Mouse (Mus musculus) MEL-GATA-1-ER (cell line): ENCODE measurements around the gene Zfp646.
"Not testable (repeated sequence)": the region's sequence is repeated elsewhere in the genome, so short reads cannot be mapped to it uniquely, and the experiment has no call there.

ENCODE experiments used
- DNase-seq: peaks from one replicate; pipeline ENCODE4 v3.0.0-alpha.2; 2012; ENCODE audit warnings: low read depth; ENCODE audit errors: extremely low read depth

Zfp646 gene

DNA sequence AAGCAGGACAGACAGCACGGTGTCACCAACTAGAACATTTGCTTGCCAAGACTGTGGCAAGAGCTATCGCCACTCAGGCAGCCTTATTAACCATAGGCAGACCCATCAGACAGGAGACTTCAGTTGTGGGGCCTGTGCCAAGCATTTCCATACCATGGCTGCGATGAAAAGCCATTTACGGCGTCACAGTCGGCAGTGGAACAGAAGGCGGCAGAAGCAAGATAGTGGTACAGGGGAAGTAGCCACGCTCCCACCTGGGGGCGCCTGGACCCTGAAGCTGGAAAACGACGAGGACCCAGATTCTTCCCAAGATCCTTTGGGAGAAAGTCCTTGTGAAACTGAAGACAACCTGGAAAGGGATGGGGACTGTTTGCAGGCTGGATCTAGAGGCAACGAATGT lies 4.4 kb downstream of the Zfp646 start:
- no peak for DNase-seq

DNA sequence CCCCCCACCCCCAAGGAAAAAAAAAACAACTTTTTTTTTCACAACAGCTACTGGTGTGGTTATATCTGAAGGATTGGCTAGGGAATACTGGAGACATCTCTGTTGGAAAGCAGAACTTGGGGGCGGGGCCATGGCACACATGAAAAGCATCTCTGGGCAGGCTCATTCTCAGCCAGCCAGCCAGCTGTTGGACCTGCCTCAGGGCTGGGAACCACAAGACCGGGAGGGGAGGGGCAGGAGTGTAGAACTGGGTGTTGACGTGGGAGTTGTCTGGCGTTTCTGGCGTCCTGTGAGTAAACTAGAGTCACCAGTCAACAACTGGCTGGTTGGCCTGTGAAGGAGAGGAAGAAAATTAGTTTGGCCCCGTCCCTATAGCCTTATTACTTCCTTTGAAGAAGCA lies 9.9 kb downstream of the Zfp646 start:
- DNase-seq: no peak

DNA sequence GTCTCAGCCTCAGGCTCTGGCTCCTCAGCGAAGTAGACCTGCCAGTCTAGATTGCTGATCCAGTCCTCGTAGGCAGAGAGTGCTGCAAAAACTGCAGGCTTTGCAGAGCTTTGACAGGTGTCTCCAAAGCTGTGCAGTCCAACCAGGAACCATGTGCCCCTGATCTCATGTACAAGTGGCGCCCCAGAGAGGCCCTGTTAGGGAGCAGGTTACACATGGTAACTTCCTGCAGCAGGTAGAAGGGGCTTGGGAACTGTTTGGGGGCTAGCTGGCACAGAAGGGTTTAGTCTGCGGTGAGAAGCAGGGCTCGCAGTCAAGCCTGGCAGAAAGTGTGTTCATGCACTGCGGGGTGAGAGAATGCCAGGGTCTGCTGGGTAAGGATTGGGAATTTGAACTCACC lies 10.5 kb downstream of the Zfp646 start:
- DNase-seq: no peak

- DNase-seq: no peak
These were observed 11.2 kb downstream of the Zfp646 start for GRCm38 (mm10) chr7:127887191-127887590.

- DNase-seq: no peak
These were observed 11.8 kb downstream of the Zfp646 start for GRCm38 (mm10) chr7:127887781-127888180.

DNA sequence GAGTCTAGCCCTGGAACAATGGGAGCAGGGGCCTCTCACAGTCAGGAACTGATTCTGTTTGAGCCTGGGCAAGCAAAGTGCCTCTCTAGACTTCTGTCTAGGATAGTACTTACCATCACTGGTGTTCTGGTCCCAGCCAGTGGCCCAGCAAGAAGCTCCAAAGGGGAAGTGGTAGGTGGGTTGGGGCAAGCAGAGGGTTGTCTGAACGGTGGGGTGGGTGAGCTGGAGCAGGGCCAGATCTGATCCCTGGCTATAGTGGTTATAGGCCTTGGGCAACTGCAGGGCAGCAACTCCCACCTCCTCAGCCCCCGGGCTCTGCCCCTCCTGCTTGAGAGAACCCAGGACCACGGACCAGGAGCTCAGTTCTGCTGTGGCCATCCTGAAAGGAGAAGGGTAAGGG lies 12.8 kb downstream of the Zfp646 start:
- DNase-seq: no peak

- DNase-seq: no peak
These were observed 14.8 kb downstream of the Zfp646 start, which contains the start of gene Prss53 for GRCm38 (mm10) chr7:127890798-127891197. Gene Prss53, minus strand, starts transcription at chr7:127890970.

DNA sequence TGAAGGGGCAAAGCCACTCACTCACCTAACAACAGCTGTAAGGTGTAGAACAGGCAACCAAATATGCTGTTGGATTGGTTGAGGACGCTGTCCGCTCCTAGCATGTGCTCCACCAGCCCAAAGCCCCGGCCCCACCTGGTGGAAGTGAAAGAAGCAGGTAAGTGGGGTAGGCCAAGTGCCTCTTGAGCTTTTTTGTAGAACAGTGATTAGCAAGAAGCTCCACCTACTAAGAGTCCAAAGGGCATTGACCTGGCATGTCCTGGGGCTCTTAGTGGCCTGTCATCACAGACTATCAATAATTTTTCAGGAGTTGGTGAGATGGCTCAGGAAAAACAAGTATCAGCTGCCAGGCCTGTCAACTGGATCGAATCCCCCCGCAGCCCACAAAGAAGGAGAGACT lies 18.5 kb downstream of the Zfp646 start:
- no peak for DNase-seq

DNA sequence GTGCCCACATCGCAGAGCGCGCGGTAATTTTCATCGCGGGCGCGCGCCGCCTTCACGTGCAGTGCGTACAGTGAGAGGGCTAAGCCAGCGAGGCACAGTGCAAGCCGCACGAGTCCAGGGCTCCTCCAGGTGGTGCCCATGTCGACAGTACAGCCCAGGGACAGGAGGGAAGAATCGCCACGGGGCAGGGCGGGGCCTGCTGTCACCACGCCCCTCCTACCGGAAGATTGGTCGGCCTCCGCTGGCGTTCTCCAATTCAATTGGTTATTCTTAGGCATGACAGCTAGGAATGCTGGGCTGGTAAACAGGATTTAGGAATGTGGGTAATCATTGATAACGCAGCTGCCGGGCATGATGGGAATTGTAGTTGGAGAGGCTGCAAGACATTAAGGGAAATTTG lies 19.4 kb downstream of the Zfp646 start, which contains the start of the genes Gm21974 and Vkorc1:
Gene Gm21974, minus strand, starts transcription at position 13 of the 400 bp plus-strand sequence.
Gene Vkorc1, minus strand, starts transcription at position 176 of the 400 bp plus-strand sequence.
- DNase-seq: peak; percentile 96

- DNase-seq: not testable (repeated sequence)
These were observed 19.9 kb downstream of the Zfp646 start for GRCm38 (mm10) chr7:127895891-127896290.

DNA sequence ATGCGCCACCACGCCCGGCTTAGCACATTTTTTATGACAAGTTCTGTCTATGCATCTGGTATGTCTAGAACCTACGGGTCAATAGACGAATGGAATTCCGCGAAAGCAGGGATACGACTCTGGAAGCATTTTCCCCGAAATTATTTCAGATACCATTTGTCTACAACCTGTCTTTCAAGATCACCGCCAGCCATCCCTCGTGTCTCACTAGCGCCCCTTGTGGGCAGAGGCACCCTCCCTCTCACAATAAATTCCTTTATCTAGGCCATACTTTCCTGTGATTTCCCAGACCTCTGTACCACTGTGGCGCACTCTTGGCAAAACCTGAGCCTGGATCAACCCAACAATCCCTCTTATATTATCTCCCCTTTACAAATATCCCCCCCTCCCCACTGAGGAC lies 20.4 kb downstream of the Zfp646 start:
- DNase-seq: no peak

GRCm38 (mm10) chr7:127897542-127897941 lies 21.5 kb downstream of the Zfp646 start:
- DNase-seq: no peak

- DNase-seq: no peak
These were observed 22.3 kb downstream of the Zfp646 start for GRCm38 (mm10) chr7:127898179-127898956.

- no peak for DNase-seq
These were observed 24.0 kb downstream of the Zfp646 start for GRCm38 (mm10) chr7:127899997-127900396.

GRCm38 (mm10) chr7:127901772-127902171 lies 25.8 kb downstream of the Zfp646 start:
- no peak for DNase-seq

DNA sequence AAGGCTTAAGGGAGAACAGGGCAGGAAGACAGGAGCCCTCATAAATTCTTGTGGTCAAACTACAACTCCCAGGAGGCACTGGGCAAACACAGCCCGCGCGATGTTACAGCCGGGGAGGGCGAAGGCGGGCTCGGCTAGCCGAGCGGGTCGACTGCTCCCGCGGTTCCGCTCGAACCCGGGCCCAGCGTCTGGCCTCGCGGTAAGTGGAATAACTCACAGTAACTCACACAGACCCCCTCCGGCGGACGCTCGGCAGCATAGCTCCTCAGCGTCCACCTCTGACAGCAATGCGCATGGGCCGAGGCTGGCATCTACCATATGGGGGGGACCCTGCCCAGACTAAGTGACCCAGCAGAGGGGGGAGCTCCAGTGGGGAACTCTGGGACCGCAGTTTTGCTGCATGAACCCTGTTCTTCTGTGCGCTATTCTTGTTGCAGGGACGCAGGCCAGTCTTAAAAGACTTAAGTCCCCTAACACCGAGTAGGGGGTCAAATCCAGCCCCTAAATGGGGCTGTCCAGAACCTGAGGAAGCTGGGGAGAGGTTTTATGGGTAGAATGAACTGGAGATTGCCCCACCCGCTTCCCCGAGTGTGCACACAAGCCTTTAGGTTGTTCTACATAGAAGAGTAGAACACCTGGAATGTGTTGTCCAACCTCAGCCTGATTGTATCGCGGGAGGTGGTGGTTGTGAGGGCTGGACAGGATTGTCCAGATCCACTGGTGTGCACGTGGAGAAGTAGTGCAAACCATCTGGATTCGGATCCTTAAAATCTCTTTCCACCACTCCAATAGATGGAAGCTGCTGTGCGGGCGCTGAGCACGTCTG lies 28.2 kb downstream of the Zfp646 start, which contains the start of gene Bckdk:
Gene Bckdk, plus strand, starts transcription at position 112 of the 826 bp plus-strand sequence.
- DNase-seq: peak; percentile 74

GRCm38 (mm10) chr7:127907939-127908338 lies 31.9 kb downstream of the Zfp646 start:
- no peak for DNase-seq

DNA sequence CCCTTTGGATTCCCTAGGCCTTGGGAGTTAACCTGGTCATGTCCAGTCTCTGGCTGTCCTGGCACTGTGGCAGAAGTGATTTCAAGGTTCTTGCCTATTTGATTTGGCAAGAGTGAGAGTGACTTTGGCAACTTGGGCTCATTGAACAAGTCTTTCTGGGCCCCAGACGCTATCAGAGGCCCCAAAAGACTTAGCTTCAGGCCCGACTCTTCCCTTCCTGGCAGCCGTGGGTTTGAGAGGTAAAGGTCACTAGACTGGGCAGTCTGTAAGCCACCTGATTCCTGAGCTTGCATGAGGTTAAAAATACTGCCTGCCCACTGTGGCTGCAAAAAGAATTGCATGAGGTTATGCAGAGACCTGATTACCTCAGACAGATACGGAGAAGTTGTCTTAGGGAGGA lies 32.6 kb downstream of the Zfp646 start:
- no peak for DNase-seq

- peak; percentile 84 for DNase-seq
These were observed 36.3 kb downstream of the Zfp646 start, which contains the start of gene Kat8 for GRCm38 (mm10) chr7:127912190-127912871. Gene Kat8, plus strand, starts transcription at chr7:127912516.

DNA sequence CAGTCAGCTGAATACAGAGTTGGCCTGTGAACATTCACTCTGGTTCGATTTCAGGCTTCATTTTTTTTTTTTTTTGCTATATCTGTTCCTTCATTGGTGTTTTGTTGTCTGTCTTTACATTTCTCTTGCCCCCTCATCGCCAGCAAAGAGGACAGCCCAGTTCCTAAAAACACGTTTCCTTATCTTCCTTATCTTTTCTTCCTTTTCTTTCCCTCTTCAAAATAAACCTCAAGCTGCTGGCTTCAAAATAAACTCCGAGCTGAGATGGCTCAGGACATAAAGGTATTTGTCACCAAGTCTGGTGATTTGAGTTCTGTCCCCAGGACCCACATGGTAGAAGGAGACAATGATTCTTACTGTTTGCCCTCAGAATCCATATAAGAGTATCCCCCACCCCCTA lies 36.9 kb downstream of the Zfp646 start:
- DNase-seq: no peak

DNA sequence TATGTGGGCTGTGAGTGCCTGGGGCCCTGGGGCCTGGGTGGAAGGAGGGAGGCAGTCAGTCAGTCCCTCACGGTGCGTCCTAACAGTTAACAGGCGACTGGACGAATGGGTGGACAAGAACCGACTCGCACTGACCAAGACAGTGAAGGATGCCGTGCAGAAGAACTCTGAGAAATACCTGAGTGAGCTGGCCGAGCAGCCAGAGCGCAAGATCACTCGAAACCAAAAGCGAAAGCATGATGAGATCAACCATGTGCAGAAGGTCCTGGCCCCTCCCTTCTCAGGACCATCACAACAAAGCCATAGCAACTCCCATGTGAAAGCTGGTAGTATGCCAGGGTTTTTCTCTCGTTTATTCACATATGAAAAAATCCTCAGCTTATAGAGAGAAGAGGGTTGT lies 39.3 kb downstream of the Zfp646 start:
- DNase-seq: no peak

DNA sequence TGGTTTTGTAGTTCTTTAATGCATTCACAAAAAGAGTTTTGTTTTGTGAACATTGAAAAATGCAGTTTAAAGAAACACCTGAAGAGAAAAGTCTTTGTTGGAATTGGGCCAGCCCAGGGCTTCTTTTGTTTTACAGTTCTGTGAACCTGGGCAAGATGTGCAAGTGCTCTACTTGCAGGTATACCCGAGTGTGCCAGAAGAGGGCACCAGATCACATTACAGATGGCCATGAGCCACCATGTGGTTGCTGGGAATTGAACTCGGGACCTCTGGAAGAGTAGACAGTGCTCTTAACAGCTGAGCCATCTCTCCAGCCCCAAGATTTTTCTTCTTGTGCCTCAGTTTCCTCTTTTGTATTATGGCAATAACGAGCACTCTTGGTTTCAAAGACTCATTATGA lies 42.2 kb downstream of the Zfp646 start:
- peak; percentile 22 for DNase-seq
